Mouse (Mus musculus) thymus, postnatal 0 days (tissue): ENCODE results near the gene Dnm3. TPM values are rescaled to one million over a fixed set of nuclear protein-coding genes. Genes with fewer than 3 reads are reported as not detected.

Experiments used
- DNase-seq: peaks from one replicate; pipeline ENCODE4 v3.0.0-alpha.2; 2015; ENCODE audit warnings: low spot score
- polyA plus RNA-seq: library from polyadenylated mRNA; unstranded; fragments of >200 nt; fragmentation: Nextera tagmentation; extraction: Ambion mirVana; gene quantifications from 2 replicates; pipeline ENCODE4 v1.2.1, GENCODE M21; 2015

The Dnm3 gene
- polyA plus RNA-seq, 1 experiment from 2014 or later = 2.2 TPM

- no peak for DNase-seq
Measured at GRCm38 (mm10) chr1:162038431-162038830, 439.4 kb downstream of the Dnm3 start.

DNA sequence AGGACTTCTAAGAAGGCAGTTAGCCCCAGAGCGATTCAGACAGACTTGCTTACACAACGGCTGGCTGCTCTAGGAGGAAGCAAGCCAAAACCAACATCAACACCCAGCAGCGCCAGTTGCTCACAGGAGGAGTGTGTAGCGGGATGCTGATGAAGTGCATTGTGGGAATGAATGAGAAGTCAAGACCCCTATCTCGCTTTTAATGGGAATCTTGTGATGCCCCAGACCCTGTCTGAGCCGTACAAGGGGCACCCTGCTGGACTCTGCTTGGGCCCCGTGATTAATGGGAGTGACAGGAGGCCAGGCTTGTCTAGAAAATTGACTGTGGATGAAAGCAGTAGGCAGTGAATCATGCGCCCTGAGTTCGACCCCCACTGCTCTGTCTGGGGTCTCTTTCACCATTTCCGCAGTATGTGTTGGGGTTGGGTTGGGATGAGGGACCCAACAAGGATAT lies 439.8 kb downstream of the Dnm3 start:
- DNase-seq = no peak

DNA sequence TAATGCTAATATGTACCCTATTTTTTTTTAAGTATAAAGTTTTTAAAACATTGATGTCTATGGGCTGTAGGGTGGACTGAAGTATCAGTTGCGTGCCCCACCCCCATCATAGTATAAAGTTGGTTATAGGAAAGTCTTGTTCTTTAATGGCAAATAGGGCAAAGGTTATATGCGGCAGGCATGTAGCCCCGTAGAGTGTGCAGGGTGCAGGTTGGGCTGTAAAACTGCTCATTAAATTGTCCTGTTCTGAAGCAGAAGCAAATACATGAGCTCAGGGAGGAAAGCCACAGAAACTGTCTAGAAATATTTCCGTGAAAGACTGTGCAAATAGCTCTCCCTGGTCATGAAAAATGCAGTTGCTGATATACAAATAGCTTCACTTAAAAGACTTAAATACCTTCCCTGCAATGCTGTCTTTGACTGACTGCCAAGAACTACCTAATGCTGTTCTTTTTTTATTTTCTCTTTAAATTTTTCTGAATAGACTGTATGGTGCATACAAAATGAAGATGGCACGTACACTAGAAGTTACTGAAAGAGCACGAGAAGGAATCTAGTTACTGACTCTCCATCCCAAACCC lies 440.6 kb downstream of the Dnm3 start:
- DNase-seq = no peak

GRCm38 (mm10) chr1:162036461-162036835 lies 441.4 kb downstream of the Dnm3 start:
- no peak for DNase-seq

DNA sequence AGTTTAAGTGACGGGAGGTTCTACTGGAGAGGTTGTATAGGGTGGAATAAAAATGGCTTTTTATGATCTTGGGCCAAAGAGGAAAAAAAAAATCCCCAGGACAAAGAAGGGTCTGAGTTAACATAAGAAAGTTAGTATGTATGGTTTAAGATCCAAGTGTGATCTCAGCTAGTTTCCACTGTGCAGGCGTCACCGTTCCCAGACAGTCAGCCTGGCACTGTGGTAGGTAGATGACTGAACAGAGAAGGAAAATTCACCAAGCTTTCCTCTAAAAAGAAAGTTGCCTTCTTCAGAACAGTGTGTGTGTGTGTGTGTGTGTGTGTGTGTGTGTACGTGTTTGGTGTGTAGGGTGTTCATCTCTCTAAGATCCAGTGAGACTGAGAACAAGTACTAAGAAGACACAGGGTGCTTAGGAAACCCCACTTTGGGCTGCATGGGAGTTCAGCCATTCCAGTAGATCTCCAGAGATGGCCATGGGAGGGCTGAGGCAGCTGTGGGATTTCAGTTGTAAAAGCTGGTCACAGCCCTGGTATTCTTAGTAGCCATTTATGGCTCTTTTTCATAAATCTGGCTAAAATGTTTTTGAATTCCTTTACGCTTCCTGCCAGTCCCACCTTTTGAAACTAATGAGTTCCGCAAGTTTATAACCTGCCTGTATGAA lies 441.9 kb downstream of the Dnm3 start:
- DNase-seq = no peak

DNA sequence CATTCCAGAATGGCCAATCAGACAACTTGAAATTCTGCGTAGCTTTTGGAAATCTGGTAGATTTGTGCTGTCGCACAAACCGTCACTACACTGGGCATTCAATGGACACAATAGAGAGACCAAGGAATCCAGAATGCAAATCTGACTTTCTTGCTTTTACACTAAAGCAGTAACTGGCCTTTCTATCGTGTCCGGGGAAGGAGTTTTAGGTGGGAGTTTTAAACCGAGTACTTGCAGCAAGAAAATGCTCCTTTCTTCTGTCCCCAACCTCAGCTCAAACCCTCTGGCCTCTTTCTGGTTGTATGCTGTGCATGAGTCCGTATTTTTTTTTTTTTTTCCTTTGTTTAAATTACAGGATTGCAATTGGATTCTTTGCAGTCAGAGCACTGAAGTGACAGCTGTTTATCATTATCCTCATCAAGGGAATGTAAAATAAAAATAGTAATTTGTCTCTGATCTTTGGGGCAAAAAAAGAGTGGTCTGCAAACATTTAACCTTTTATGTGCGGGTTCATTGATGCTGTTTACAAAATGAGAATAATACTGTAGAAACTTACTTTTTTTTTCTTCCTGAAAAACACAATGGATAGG lies 454.1 kb downstream of the Dnm3 start:
- DNase-seq = no peak

DNA sequence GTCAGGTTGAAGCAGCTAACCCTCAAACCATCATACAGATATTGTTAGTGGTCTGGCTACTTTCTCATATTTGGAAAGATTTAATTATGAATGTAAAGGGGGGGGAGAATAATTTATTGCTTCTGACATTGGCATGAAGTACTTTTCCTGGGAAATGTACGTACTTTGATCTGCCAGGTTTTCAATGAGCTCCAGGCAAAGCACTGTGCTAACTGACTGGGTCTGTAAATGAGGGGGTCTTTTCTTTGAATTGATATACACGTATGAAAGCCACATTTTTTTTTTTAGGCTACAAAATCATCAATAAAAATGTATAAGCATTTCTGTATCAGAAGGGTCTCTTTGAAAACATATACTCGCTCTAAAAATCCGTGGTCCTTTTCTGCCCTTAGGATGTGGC lies 457.1 kb downstream of the Dnm3 start:
- no peak for DNase-seq

DNA sequence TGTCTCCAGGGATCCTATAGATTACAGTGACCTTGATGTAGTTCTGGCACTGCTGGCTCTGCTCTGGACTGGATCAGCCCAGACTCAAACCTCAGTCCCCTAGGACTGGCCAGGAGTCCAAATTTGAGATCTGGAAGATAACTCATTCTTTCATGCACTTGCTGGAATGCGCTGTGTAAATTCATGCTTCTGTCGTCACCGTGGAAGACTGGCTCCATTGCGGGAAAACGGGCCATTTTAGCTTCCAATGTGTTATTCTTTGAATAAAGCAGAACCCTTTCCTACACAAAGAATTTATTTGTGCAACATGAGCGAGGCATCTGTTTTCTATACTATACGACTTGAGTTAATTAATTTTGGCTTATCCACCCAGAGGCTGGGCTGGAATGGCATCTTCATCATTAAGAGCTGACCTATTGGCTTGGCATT lies 457.5 kb downstream of the Dnm3 start:
- DNase-seq = no peak

DNA sequence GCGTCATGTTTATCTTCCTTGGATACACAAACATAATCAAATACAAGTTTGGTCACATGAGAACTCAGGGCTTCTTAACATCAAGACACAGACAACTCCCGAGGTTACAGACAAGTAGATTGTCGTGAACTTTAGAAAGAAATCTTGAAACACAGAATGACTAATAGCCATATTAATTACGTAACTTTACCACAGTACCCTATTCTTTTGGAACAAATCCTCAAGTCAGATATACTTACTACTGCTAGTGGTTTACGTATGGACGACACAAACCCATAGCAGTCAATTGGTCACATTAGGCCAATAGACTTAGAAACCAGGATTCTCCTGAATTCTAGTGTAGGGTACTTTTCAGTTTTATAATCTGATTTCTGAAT lies 459.2 kb downstream of the Dnm3 start:
- no peak for DNase-seq

DNA sequence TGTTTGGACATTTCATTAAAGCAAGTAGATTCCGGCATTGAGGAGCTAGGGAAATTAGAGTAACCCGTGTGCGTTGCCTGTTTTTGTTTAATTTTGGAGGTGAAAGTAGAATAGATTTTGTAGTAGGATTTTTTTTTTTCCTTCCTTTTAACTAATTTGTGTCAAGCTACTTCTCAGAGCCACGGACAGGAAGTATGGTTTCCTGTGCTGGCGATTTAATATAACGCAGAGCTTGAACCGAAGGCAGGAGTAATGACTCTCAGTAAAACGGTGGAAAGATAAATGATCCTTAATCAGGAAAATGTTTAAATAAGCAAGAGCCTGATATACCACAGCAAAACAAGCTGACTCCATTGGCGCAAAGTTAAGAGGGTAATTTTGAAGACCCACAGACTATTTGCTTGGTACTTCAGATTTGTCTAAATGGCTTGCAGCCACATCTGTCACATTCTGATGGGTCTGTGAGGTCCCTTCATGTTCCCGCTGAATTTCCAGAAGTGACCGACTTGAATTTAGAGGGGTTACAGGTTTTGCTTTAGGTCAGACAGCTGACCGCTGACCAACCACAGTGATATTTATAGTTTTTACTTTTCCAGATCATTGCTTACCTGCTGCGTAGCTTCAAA lies 459.7 kb downstream of the Dnm3 start:
- DNase-seq = no peak

- DNase-seq = no peak
Measured at GRCm38 (mm10) chr1:162016982-162017381, 460.9 kb downstream of the Dnm3 start.

- DNase-seq = no peak
Measured at GRCm38 (mm10) chr1:162015247-162015862, 462.5 kb downstream of the Dnm3 start.

DNA sequence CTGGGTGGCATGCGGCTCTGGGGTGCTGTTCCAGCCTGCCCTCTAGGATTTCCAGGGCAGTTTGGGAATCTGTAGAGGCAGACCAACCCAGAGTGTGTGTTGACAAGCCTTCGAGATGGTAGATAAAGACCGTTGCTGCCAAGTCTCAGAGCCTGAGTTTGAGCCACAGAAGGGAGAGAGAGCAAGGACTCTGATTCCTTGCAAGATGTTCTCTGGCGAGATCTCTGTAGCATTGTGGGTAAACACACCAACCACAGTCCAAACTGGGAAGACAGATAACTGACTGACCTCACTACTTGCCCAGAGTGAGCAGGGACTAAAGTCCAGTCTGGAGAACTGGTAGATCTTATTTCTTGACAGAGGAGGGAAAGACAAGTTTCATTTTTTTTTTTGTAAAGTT lies 464.3 kb downstream of the Dnm3 start:
- DNase-seq = no peak

DNA sequence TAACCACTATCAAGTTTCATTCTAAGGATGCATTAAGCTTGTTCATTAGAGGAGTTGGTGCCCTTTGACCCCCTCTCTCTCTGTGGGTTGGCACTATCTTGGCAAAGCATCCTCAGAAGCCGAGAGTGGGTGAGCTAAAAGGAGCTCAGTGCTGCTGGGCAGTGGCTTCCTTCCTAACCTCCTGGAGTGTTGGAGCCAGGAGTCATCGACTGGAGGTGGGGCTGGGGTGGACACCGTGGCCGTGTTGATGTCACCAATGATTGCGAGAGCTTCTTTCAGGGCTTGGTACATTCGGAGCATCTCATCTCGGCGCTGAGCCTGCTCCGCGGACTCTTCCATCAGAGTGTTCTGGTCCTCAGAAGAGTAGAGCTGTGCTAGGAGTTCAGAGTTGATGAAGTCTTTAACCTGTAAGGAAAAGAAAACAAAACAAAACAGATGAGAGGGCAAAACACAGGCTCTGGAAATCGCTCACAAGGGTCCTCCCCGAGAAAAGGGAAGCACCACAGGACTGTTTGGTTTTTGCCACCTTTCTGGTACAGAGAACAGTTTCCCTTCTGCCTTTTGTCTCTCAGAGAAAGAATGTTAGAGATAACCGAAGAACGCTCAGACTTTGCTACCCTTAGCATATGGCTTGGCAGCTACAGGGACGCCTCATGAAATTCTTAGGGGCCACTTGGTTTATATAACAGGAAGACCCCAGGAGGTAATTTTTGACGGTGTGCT lies 466.1 kb downstream of the Dnm3 start:
- DNase-seq = no peak

DNA sequence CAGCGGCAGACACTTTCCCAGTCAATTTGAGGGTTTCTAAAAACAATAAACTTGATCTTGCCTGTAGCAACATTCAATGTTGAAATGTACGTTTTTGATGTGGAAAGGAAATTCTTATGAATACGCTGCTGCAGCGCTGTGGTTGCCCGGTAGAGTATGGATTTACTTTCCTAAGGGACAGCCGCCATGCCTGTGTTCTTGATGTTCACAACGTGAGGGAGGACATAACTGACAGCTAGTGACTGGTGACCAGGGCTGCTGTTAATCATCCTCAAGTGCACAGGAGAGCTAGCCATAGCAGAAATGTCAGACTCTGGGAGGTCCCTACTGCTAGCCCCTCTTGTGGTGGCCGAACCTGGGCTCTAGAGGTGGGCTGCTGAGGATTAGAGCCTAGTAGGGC lies 468.7 kb downstream of the Dnm3 start:
- DNase-seq = no peak

GRCm38 (mm10) chr1:162008631-162009067 lies 469.2 kb downstream of the Dnm3 start:
- DNase-seq = no peak

DNA sequence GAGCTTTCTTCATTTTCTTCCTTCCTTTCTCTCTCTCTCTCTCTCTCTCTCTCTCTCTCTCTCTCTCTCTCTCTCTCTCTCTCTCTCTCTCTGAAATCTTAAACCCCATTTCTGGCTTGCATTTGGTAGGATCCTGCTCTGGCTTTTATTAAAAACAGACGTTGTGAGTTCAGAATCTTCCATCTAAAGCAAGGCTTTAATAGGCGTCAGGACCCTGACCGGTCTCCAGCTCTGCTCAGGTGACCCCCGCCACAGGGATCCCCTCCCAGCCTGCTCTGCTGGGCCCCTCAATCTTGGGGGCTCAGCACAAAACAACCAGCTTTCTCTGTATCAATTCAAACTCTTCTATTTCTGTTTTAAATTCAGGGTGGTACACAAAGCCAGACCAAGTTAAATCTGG lies 469.6 kb downstream of the Dnm3 start:
- no peak for DNase-seq

GRCm38 (mm10) chr1:162006109-162006508 lies 471.7 kb downstream of the Dnm3 start:
- no peak for DNase-seq

DNA sequence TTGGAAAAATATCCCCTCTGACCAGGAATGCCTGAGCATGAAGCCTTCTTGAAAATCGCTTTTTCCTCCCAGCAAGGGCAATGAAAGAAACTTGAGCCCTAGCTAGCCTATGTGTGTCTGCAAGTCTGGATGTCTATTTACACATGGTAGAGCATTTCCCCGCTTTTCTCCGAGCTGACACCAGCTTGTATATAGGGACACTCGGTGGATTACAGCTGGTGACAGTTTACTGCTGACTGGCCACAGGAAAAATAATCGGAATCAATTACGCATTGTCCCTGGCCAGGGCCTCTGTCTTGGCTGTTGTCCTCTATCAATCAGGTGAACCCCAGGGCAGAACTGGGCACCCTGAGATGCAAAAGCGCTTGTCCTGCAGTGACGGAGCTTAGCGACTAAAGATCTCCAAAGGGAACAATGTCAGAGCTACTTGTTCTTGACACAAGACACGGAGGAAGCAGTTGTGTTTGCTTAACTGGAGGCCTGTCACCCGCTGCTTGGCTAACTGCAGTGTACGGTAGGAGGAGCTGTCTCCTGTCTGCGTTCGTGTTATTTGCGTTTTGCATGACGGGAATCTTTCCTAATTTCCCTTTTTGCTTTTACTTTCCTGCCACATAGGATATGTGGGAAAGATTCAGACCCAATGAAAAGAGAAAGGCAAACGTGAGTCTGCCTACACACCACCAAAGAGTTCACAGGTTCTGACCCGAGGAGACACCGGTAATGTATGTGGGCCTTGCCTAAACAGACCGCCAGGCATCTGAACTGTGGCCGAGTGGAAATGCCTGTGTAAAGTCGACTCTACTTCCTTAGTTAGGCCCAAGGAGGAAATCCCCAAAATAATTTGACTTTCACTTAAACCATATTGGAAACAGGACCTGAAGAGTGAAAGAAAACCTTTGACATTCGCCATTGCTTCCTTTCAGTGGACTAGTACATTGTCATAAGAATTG lies 472.7 kb downstream of the Dnm3 start:
- peak; percentile 41 for DNase-seq

DNA sequence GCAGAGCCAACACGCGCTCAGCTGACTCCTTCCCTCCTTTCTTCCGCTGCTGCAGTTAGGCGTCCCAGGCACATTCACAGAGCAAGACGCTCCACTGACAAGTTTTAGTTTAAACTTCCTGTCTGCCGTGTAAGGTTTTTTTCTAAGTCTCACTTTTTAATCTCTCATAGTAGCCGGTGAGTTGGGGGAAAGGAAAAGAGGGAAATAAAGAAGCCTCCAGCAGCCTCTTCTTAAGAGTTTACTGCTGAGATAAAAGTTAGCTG lies 473.4 kb downstream of the Dnm3 start:
- no peak for DNase-seq
